Mouse (Mus musculus): ENCODE measurements around the gene Pla2g5.

DNA sequence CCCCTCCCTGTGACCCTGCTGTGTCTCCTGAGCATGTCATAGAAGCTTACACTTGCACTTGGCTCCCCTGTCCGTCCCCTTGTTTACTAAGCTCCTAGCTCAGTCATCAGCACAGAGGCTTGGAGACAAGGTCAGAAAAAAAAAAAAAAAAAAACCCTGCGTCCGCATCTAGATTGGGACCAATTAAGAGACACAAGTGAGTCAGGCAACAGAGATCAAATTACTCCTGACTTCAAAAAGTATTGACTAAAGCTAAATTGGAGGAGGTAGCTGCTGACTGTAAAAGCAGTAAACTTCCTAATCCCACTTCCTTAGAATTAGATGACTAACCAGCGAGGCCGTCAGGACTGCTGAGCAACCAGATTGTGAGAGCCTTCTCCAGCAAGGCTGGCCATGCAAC is 1.8 kb upstream of the Pla2g5 start:
- TF ChIP-seq GATA1 (IDR thresholded peaks at IDR 0.05; ENCODE audit: borderline replicate concordance, low read length) (no peak), FLI1 (IDR thresholded peaks at IDR 0.05; ENCODE audit: low read length) (no peak)

All from megakaryocyte, embryonic 14.5 days (primary cell).